Mouse (Mus musculus) neural tube, postnatal 0 days (tissue): ENCODE measurements around the gene Fcrla. TPM values are rescaled to one million over a fixed set of nuclear protein-coding genes. Genes with fewer than 3 reads are reported as not detected.

Source experiments
- polyA plus RNA-seq: library from polyadenylated mRNA; unstranded; fragments of >200 nt; fragmentation: Nextera tagmentation; extraction: Ambion mirVana; gene quantifications from 2 replicates; pipeline ENCODE4 v1.2.1, GENCODE M21; 2015

Fcrla gene
- polyA plus RNA-seq = 0.37 TPM in 1 of 2 replicates, not detected in the other

GRCm38 (mm10) chr1:170927378-170927777 is at the start of gene Fcrla:
TSS of gene Fcrla (minus strand) at chr1:170927583.

GRCm38 (mm10) chr1:170976447-170976846 is 49.1 kb upstream of the Fcrla start, which contains the start of gene Fcgr2b:
TSS of gene Fcgr2b (minus strand) at chr1:170976547.

GRCm38 (mm10) chr1:170912891-170913615 is 14.3 kb downstream of the Fcrla start, which contains the start of gene Fcrlb:
TSS of gene Fcrlb (minus strand) at chr1:170912941.

GRCm38 (mm10) chr1:170884978-170885561 is 42.3 kb downstream of the Fcrla start, which contains the start of the genes Gm26620 and Dusp12:
TSS of gene Gm26620 (plus strand) at chr1:170885065.
TSS of gene Dusp12 (minus strand) at chr1:170885540.

GRCm38 (mm10) chr1:170867691-170868105 is 59.7 kb downstream of the Fcrla start, which contains the start of gene Atf6:
TSS of gene Atf6 (minus strand) at chr1:170867771.

Other genes starting within 250 kb of the Fcrla start
- gene Atf6, start 59.8 kb downstream of the Fcrla start, polyA plus RNA-seq = 6.4 and 6.7 TPM in 2 replicates
- 1.1 and 1.5 TPM in 2 replicates for gene Gm26620, start 42.5 kb downstream of the Fcrla start, polyA plus RNA-seq
- gene Dusp12, start 42.0 kb downstream of the Fcrla start, polyA plus RNA-seq = 35.1 and 41.5 TPM in 2 replicates
- 2.1 and 2.8 TPM in 2 replicates for gene Fcrlb, start 14.6 kb downstream of the Fcrla start, polyA plus RNA-seq
- 4.1 and 4.5 TPM in 2 replicates for gene Fcgr2b, start 49.0 kb upstream of the Fcrla start, polyA plus RNA-seq
- 0.28 and 0.66 TPM in 2 replicates for gene Fcgr4, start 91.3 kb upstream of the Fcrla start, polyA plus RNA-seq
- gene Fcgr3, start 137.4 kb upstream of the Fcrla start, polyA plus RNA-seq = 20.3 and 21.7 TPM in 2 replicates
- gene Cfap126, start 186.3 kb upstream of the Fcrla start, polyA plus RNA-seq = 6.6 and 6.9 TPM in 2 replicates
- gene Sdhc, start 223.0 kb upstream of the Fcrla start, polyA plus RNA-seq = 300 and 349 TPM in 2 replicates
- gene Mpz, start 223.1 kb upstream of the Fcrla start, polyA plus RNA-seq = 97.3 and 99.7 TPM in 2 replicates